Mouse (Mus musculus) 3134 (cell line): ENCODE measurements around the gene Gm37240.

Experiments used
- DNase-seq: peaks from one replicate; pipeline ENCODE4 v3.0.0-alpha.2; 2011; ENCODE audit warnings: low spot score; ENCODE audit not compliant: insufficient read length; ENCODE audit errors: extremely low read depth

The Gm37240 gene

GRCm38 (mm10) chr3:84820654-84821201 is 1066.6 kb downstream of the Gm37240 start:
- DNase-seq: no peak

DNA sequence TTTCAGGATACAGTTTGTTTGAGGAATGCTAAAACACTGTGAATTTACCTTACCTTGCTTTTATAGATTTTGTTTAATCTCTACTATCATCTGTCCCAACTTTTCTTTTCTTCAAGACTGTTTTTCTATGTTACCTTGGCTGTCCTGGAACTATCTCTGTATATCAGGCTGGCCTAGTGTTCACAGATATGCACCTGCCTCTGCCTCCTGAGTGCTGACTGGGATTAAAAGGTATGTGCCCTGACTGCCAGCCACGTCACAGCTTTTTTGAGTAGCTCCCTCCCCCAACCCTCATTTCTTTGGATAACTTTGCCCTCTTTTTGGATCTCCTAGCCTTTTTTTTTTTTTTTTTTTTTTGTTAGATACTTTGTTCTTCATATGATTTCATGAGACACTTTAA is 1070.4 kb downstream of the Gm37240 start:
- no peak for DNase-seq

- peak; percentile 47 for DNase-seq
Observed at GRCm38 (mm10) chr3:84815461-84815860, 1071.9 kb downstream of the Gm37240 start.

GRCm38 (mm10) chr3:84814762-84815381 is 1072.4 kb downstream of the Gm37240 start, which contains the start of gene Fbxw7:
Fbxw7 (plus strand) TSS chr3:84815268.
- peak; percentile 12 for DNase-seq

GRCm38 (mm10) chr3:84814157-84814761 is 1073.1 kb downstream of the Gm37240 start:
- DNase-seq: peak; percentile 98

DNA sequence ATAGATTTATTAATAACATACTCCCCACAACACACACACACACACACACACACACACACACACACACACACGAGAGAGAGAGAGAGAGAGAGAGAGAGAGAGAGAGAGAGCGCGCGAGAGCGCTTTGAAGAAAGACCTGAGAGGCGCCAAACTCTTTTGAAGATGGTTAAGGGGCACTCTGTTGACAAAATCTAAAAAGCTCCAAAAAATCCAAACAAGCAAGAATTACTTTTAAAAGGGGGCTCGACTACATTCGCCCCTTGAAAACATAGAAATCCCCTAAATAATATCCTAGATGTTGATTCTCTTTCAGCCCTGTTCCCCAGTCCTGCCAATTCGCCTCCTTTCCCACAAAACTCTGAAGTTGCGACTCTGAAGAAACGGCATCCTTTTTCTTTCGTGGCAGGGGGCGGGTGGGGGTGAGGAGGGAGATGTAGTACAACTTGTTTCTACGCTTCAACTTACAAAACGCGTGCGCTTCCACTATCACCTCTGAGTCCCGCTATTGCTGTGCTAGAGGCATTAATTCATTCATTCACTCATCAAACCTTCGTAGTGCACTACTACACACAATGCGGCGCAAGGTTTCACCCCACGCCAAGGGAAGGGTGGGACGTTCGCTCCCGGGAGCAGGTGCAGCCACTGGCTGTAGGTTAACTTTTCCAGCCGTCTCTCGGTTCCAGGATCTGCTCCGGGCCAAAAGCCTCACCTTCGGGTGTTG is 1073.7 kb downstream of the Gm37240 start:
- DNase-seq: no peak

DNA sequence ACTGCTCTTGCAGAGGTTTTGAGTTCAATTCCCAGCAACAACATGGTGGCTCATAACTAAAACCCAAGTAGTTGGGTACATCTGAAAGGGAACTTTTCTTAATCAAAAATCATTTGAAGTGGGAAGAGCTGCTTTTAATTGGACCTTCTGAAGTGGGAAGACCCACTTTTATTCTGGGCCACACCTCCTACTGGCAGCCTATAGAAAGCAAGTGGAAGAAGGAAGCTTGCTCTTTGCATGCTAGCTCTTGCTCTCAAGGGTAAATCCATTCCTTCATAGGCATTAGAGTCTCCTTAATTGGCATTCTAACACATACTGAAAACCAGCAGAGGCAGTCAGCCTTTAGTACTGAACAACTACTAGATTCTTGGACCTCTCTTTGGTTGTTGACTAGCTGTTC is 1076.5 kb downstream of the Gm37240 start:
- DNase-seq: no peak

DNA sequence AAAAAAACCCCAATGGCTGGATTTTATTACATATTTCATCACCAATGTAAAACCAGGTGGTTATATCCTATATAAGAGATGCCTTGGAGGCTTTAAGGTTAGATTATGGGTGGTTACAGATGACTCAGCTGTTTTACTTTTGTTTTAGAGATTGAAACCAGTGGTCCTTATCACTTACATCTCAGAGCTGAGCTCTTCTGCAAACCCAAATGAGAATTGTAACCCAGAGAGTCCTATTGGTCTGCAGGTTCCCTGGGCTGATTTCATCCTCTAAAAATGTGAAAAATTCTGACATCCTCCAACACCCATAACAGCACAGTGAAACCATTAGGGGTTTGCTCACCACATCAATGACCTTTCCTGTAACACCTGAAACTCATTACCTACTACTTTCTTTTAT is 1078.4 kb downstream of the Gm37240 start:
- no peak for DNase-seq

DNA sequence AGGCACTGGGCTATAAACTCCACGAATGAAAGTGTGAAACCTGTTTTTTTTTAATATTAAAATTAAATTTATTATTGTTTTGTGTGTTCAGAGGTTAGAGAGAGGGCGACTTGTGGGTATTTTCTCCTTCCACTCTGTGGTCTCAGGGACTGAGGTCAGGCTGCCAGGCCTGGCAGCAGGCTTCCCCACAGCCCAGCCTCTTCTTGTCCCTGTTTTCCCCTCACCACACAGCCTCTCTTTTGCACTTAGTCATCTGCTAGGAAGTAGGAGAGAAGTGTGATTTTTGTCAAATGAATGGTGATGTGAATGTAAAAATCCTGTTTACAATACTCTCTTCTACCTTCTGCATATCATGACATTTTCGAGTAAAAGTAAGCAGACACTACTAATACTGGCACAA is 1079.5 kb downstream of the Gm37240 start:
- DNase-seq: no peak

DNA sequence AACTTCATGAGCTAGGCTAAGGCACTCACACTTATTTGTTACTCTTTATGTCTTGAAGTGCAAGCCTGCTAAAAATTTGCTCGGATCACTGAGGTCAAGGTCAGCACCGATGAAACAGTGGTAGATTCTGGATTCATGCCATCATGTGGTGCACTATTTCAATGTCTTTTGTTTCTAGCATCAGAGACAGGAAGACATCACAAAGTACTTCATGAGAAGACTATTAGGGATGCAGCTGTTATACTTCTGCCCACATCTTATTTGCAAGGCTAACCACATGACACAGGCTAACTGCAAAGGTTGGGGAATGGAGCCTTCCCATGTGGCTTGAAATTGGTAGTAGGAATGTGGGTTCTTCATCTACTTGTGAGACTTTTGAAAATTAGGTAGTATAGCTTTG is 1081.1 kb downstream of the Gm37240 start:
- DNase-seq: no peak

DNA sequence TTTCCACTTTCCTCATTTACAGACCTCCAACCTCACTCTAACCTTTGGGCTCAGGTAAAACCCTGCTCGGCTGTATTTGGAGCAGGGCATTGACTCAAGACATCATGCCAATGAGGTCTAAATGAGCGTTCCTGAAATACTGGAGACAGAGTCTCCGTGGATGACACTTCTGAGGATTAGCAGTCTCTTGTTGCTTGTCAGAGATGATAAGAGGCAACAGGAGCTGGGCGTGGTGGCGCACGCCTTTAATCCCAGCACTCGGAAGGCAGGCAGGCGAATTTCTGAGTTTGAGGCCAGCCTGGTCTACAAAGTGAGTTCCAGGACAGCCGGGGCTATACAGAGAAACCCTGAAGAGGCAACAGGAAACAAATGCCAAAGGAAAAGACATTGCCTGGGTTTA is 1083.3 kb downstream of the Gm37240 start:
- DNase-seq: no peak

DNA sequence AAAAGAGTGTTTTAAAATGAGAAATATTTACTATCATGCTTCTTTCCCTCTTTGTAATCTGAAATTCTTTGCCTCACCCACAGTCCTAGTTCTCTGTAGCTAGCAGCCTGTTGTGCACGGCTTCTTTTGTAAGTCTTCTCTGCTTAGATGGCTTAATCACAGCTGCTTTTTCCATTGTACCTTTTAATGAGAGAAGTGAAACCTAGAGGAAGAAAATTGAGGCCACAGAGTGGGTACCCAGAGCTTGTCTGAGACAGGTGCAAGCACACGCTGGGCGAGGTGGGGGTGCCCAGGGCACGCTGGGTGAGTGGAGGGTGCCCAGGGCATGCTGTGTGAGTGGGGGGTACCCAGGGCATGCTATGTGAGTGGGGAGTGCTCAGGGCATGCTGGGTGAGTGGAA is 1099.4 kb downstream of the Gm37240 start:
- no peak for DNase-seq

DNA sequence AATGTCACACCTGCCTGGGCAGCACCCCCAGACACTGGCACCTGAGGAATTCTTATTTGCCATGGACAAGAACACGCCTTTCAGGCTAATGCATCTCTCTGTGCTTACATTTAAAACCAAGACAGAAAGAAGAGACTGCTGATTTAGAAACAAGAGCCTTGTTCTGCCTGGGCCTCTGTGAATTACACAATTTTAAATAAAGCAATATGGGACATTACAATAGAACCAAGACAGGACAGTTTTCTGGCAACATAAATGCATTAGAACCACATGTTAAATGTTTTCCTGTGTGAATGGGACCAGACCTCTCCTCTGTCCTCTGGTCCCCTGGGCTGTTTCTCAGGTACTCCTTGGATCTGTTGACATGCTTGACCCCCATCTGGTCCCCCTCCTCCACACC is 1111.2 kb downstream of the Gm37240 start:
- DNase-seq: no peak

DNA sequence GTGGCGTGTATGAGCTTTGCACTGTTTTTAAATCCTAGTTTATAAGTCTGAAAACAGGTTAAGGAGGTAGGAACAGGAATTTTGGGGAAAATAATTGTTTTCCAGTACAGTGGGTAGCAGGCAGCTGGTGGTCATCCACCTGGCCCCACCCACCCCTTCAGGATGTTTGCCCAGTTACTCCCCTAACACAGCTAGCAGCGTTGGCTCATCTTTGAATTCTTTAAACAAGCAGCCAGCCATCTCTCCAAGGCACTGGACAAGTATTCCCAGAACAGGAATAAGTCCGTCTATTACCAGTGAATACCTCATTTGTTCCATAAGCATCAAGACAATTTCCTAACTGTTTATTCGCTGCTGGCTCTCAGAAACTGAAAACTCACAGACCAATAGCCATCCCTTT is 1111.7 kb downstream of the Gm37240 start:
- no peak for DNase-seq

- no peak for DNase-seq
Observed at GRCm38 (mm10) chr3:84775067-84775423, 1112.3 kb downstream of the Gm37240 start.

DNA sequence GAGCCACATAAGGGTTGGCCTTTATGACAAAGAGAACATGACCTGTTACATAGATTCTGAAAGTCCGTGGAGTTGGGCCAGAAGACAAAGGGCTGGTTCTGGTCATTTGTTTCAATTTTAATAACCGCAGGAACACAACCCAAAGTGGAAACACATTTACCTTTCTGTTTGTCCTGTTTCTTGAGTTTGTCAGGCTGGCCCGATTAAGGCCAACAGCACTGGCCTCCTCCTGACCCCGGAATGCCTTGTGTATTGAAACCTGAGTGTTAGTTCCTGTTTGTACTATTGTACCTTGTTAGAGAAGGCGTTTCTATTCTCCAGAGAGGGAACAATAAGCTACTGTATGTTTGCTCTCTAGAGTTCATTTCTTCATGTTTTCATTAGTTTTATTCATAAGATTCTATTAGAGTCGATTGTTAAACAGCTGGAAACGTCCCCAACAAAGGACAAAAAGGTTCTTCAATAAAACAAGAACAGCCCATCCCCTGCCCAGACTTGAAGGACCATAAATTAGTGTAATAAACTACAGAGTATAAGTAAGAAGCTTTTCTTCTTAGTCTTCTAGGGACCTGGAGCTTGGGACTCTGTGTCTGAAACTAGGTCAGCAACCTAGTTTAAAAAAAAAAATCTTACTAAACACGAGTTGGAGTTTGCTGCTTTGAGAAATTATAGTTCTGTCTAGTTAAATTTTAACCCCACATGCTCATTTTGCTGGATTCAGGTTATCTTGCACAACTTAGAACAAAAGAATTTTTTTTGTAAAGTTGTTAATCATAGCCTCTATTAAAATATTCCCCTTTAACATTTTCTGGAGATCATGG is 1112.9 kb downstream of the Gm37240 start:
- DNase-seq: no peak

GRCm38 (mm10) chr3:84771980-84772379 is 1115.3 kb downstream of the Gm37240 start:
- DNase-seq: no peak

DNA sequence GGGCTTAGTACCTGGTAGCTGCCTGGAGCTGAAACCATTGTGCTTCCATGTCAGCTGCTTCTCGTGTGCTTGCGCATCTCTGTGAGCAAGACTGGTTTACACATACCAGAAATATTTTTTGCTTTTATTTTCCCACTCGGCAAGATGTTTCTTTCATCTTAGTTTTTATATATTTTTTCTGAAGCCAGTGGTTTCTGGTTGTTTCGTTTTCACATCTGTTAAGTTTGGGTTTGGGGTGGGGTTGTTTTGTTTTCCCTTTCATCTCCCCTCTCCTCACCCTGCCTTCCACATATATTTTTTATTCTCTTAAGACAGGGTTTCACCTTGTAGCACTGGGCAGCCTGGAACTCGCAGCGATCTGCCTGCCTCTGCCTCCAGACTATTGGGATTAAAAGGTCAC is 1116.8 kb downstream of the Gm37240 start:
- no peak for DNase-seq

GRCm38 (mm10) chr3:84769411-84769810 is 1117.9 kb downstream of the Gm37240 start:
- peak; percentile 28 for DNase-seq

DNA sequence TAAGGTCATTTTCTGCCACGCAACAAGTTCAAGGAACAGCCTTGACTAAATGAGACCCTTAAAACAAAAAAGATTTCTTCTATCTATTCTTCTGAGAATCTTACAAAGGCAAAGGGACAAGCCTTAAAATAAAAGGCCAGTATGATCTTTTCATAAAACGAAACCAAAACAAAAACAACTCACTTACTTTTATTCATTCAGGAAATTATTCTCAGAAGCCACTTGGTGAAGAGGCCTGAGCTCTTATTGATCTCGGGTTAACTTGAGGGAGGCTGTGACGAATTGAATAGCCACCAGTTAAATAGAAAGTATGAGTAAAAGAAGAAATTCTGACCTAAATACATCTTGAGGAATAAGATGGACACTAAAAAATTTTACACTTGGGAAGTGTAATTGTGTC is 1118.4 kb downstream of the Gm37240 start:
- DNase-seq: no peak

DNA sequence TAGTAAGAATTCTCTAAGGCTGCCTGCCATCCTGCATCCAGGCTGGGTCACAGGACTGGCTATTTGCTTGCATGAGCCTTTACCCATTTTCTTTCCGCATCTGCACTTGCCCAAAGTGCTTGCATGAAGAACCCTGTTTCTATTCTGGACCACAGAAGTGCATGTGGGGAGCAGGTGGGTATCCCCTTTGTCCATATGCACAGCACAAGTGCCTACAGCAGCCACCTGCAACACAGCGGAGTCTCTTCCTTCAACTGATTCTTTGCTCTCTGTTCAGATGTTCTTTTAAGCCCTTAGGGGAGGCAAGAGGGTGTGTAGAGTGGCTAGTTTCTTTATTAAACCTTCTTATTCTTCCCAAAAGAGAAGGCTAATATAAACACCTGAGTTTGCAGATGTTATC is 1133.5 kb downstream of the Gm37240 start:
- DNase-seq: no peak
